In genomic region chr17:56474831-56475581, GRCm38 (mm10) we compare ENCODE assay signal across 9 mouse cellular contexts. TPM values are rescaled to one million over a fixed set of nuclear protein-coding genes. Genes with fewer than 3 reads are reported as not detected.
DNase-seq lines count a peak whose midpoint lies in the region; ATAC-seq and TF ChIP-seq lines count a peak whose summit lies in the region.
"Had no signal": no experiment of that assay in that cellular context is flagged by ENCODE, and none has a peak within 500 bp of the region (broad histone marks: within the 10 kb centered on the region; RNA-seq: fewer than 3 reads in every experiment).

No protein-coding gene starts in this region.

- under 1% methylated on average over 24 of the region's 24 CpGs for WGBS in cerebellum, adult 2 months
- 1% methylated on average over 24 of the region's 24 CpGs for WGBS in forebrain, embryonic 11.5 days
- 3% methylated on average over 24 of the region's 24 CpGs for WGBS in intestine, embryonic 15.5 days

- no peak for TF ChIP-seq EP300 in ES-Bruce4 (IDR thresholded peaks at IDR 0.05; ENCODE audit: insufficient read depth, low read depth, low read length)

- peak overlapping the region; percentile 73; the same call in 1 of the 2 replicates for H3K9ac ChIP-seq in ES-Bruce4 (ENCODE audit: low read depth, poor library complexity, severe bottlenecking)
- peak overlapping the region; percentile 99 for H3K9ac ChIP-seq in forebrain, embryonic 11.5 days (ENCODE audit: low read length)
- H3K9ac ChIP-seq in intestine, embryonic 15.5 days: peak overlapping the region; percentile 71

- H3K4me3 ChIP-seq in cerebellum, adult 2 months (replicated peaks; ENCODE audit: insufficient read depth, low read depth, low read length): peak overlapping the region; percentile 83
- H3K4me3 ChIP-seq in ES-Bruce4 (ENCODE audit: low read depth, low read length): peak overlapping the region; percentile 85
- H3K4me3 ChIP-seq in forebrain, embryonic 11.5 days (ENCODE audit: low read depth, low read length): peak overlapping the region; percentile 89
- H3K4me3 ChIP-seq in intestine, embryonic 15.5 days (replicated peaks): peak overlapping the region; percentile 75

- no peaks in the 10 kb centered on the region for H3K36me3 ChIP-seq in ES-Bruce4 (ENCODE audit: control insufficient read depth, insufficient read depth, low read length, poor library complexity, severe bottlenecking)
- H3K36me3 ChIP-seq in forebrain, embryonic 11.5 days (ENCODE audit: control insufficient read depth, insufficient read depth, low read length): no peaks in the 10 kb centered on the region; the same call in 1 of the 2 replicates
- no peaks in the 10 kb centered on the region for H3K36me3 ChIP-seq in intestine, embryonic 15.5 days

- peak overlapping the region; percentile 96 for H3K4me2 ChIP-seq in forebrain, embryonic 11.5 days (ENCODE audit: low read depth, low read length, severe bottlenecking)
- H3K4me2 ChIP-seq in intestine, embryonic 15.5 days (replicated peaks): peak overlapping the region; percentile 95

- ATAC-seq in forebrain, embryonic 11.5 days (replicated peaks; ENCODE audit: low FRiP score): peak; percentile 47
- ATAC-seq in intestine, embryonic 15.5 days: no peak

- no peak for TF ChIP-seq POLR2A in cerebellum, adult 2 months (IDR thresholded peaks at IDR 0.05; ENCODE audit: borderline replicate concordance, insufficient read depth, low read length)
- no peak for TF ChIP-seq POLR2A in ES-Bruce4 (IDR thresholded peaks at IDR 0.05; ENCODE audit: insufficient read depth, low read length)

- DNase-seq in cerebellum, adult 2 months: peak in 1 of 2 experiments; percentile 56
- no peak for DNase-seq in cerebellum, adult 9-11 months
- DNase-seq in forebrain, embryonic 11.5 days (ENCODE audit: low spot score): peak; percentile 86
- DNase-seq in lung, postnatal 10 days: peak; percentile 82
- DNase-seq in right cerebral cortex, postnatal 25 days: peak; percentile 67
- no peak for DNase-seq in adrenal gland, postnatal 4 days (ENCODE audit: low spot score in 2 of 2)

- H3K27ac ChIP-seq in cerebellum, adult 2 months (ENCODE audit: insufficient read depth, low read length): 0 out of 2 replicates have a peak overlapping the region, but pooled peaks have one; percentile 76
- no peak overlapping the region for H3K27ac ChIP-seq in ES-Bruce4 (ENCODE audit: insufficient read depth, low read length)
- H3K27ac ChIP-seq in forebrain, embryonic 11.5 days (ENCODE audit: low read depth, low read length): peak overlapping the region; percentile 88
- H3K27ac ChIP-seq in intestine, embryonic 15.5 days: 0 out of 2 replicates have a peak overlapping the region, but pooled peaks have one; percentile 40

- no peak for TF ChIP-seq CTCF in cerebellum, adult 2 months (IDR thresholded peaks at IDR 0.05; ENCODE audit: borderline replicate concordance, insufficient read depth, low read depth, low read length)
- no peak for TF ChIP-seq CTCF in ES-Bruce4 (IDR thresholded peaks at IDR 0.05; ENCODE audit: low read depth, low read length)

- no peaks in the 10 kb centered on the region for H3K9me3 ChIP-seq in ES-Bruce4 (replicated peaks; ENCODE audit: control insufficient read depth, insufficient read depth, low read length, poor library complexity, severe bottlenecking)
- peaks cover 6% of the 10 kb centered on the region for H3K9me3 ChIP-seq in forebrain, embryonic 11.5 days (ENCODE audit: control insufficient read depth, low read length)
- H3K9me3 ChIP-seq in intestine, embryonic 15.5 days: no peaks in the 10 kb centered on the region

- no peaks in the 10 kb centered on the region for H3K27me3 ChIP-seq in cerebellum, adult 2 months (ENCODE audit: control insufficient read depth, insufficient read depth, low read length)
- H3K27me3 ChIP-seq in ES-Bruce4 (ENCODE audit: control insufficient read depth, insufficient read depth, low read length, poor library complexity, severe bottlenecking): peaks cover 3% of the 10 kb centered on the region; the same call in 1 of the 2 replicates
- H3K27me3 ChIP-seq in forebrain, embryonic 11.5 days (ENCODE audit: control insufficient read depth, insufficient read depth, low read length): peaks cover 9% of the 10 kb centered on the region
- peaks cover 36% of the 10 kb centered on the region for H3K27me3 ChIP-seq in intestine, embryonic 15.5 days (replicated peaks)

- peaks cover 15% of the 10 kb centered on the region for H3K4me1 ChIP-seq in cerebellum, adult 2 months (ENCODE audit: control insufficient read depth, insufficient read depth, low read length)
- peaks cover 7% of the 10 kb centered on the region for H3K4me1 ChIP-seq in ES-Bruce4 (ENCODE audit: control insufficient read depth, insufficient read depth, low read length)
- peaks cover 39% of the 10 kb centered on the region for H3K4me1 ChIP-seq in forebrain, embryonic 11.5 days (replicated peaks; ENCODE audit: control insufficient read depth, insufficient read depth, low read length)
- H3K4me1 ChIP-seq in intestine, embryonic 15.5 days (replicated peaks): peaks cover 54% of the 10 kb centered on the region

RNA-seq across cellular contexts. Expression of gene Ptprs, which starts 1.3 kb away (rescaled TPM):
- 478 and 518 TPM in 2 replicates for polyA plus RNA-seq in cerebellum, adult 2 months (2012; rRNA removed)
- polyA plus RNA-seq in ES-Bruce4 (2011; ENCODE audit: insufficient read depth, insufficient read length, low read depth, missing spikeins): 149 and 159 TPM in 2 replicates
- 210 and 218 TPM in 2 replicates for polyA plus RNA-seq in forebrain, embryonic 11.5 days (2014; fragmentation: Nextera tagmentation; extraction: Ambion mirVana)
- 56.3 and 56.8 TPM in 2 replicates for polyA plus RNA-seq in intestine, embryonic 15.5 days (2015; fragmentation: Nextera tagmentation; extraction: Ambion mirVana)
- total RNA-seq in adrenal gland, postnatal 4 days (2021): 100 to 1,000 TPM; 176 to 208 TPM

RNA-seq across cellular contexts. Expression of gene Znrf4, which starts 37.2 kb away (rescaled TPM):
- not detected in 2 replicates for polyA plus RNA-seq in cerebellum, adult 2 months (2012; rRNA removed)
- not detected in 2 replicates for polyA plus RNA-seq in ES-Bruce4 (2011; ENCODE audit: insufficient read depth, insufficient read length, low read depth, missing spikeins)
- not detected in 2 replicates for polyA plus RNA-seq in forebrain, embryonic 11.5 days (2014; fragmentation: Nextera tagmentation; extraction: Ambion mirVana)
- polyA plus RNA-seq in intestine, embryonic 15.5 days (2015; fragmentation: Nextera tagmentation; extraction: Ambion mirVana): not detected in 2 replicates
- not detected for total RNA-seq in adrenal gland, postnatal 4 days (2021)
- total RNA-seq: left cerebral cortex, postnatal 10 days had no signal

Comparison
In these comparisons a context has a peak if more than half of its experiments do, and no peak if none do; other contexts are left out.
1. DNase-seq: peak in forebrain, embryonic 11.5 days (single experiment), lung, postnatal 10 days (single experiment) and right cerebral cortex, postnatal 25 days (single experiment); none in cerebellum, adult 9-11 months (single experiment) and adrenal gland, postnatal 4 days (0 of 2).
2. Peak in every context shown above with its lines, with median percentiles within 50 percentile points of each other: H3K4me3 ChIP-seq and H3K9ac ChIP-seq.